Mouse (Mus musculus) forebrain, embryonic 11.5 days (tissue): ENCODE measurements at regions not wholly inside any gene's neighbourhood (a gene's known extent, or its start where the extent isn't known, plus 50 kb on each side); places are given as distances from the start of the nearest gene placed in this dataset.

Source experiments
- ATAC-seq: fragments of 200-750 bp; cut with Nextera tagmentation; replicated peaks from 2 replicates; pipeline ENCODE4 v1.8.0; 2017; ENCODE audit warnings: moderate TSS enrichment; ENCODE audit not compliant: low FRiP score
- DNase-seq: peaks from one replicate; pipeline ENCODE4 v3.0.0-alpha.2; 2017; ENCODE audit warnings: low spot score
- H3K27ac ChIP-seq: fragments of 300-500 bp; sonication (generic); 2 replicates; pipeline ENCODE4 v1.5.1; 2014; ENCODE audit warnings: low read depth, low read length
- H3K27me3 ChIP-seq: fragments of 300-500 bp; sonication (generic); 2 replicates; pipeline ENCODE4 v1.6.1; 2014; ENCODE audit warnings: mild to moderate bottlenecking, low read length, mixed read lengths; ENCODE audit not compliant: control insufficient read depth, insufficient read depth
- H3K36me3 ChIP-seq: fragments of 300-500 bp; sonication (generic); 2 replicates; pipeline ENCODE4 v1.6.1; 2014; ENCODE audit warnings: mild to moderate bottlenecking, low read length, moderate library complexity, mixed read lengths; ENCODE audit not compliant: control insufficient read depth, insufficient read depth
- H3K4me1 ChIP-seq: fragments of 300-500 bp; sonication (generic); replicated peaks from 2 replicates; pipeline ENCODE4 v1.6.1; 2014; ENCODE audit warnings: low read length, mixed read lengths; ENCODE audit not compliant: control insufficient read depth, insufficient read depth
- H3K4me2 ChIP-seq: fragments of 300-500 bp; sonication (generic); 2 replicates; pipeline ENCODE4 v1.6.1; 2014; ENCODE audit warnings: low read depth, mild to moderate bottlenecking, low read length, moderate library complexity, mixed read lengths; ENCODE audit not compliant: severe bottlenecking
- H3K4me3 ChIP-seq: fragments of 300-500 bp; sonication (generic); 2 replicates; pipeline ENCODE4 v1.5.1; 2014; ENCODE audit warnings: low read depth, low read length
- H3K9ac ChIP-seq: fragments of 300-500 bp; sonication (generic); 2 replicates; pipeline ENCODE4 v1.6.1; 2014; ENCODE audit warnings: low read length
- H3K9me3 ChIP-seq: fragments of 300-500 bp; sonication (generic); 2 replicates; pipeline ENCODE4 v1.6.1; 2016; ENCODE audit warnings: low read length, mixed read lengths; ENCODE audit not compliant: control insufficient read depth
- WGBS: fragments of 180-500 bp; shearing (Covaris S2); extraction: QIAGEN DNeasy Blood & Tissue Kit; methylation state at CpG from one replicate; pipeline ENCODE4 v1.1.7; 2014; 5-methylcytosine and 5-hydroxymethylcytosine counted together

DNA sequence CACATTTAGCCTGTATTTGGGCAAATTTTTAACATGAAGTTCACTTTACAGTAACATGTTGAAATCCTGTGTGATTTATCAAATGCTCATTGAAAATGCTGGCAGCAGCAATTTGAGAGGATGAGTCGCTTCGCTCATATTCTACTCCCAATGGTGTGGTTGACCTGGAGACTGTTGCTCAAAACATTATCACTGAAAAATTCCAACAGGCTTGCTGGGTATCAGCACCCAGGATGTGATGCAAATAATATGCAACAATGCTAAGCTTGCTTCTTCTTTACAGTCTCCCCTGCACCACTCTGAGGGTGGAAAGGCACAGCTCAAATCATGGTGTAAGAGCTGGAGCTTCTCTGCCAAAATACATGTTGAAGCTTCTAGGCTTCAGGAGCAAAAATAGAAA lies 321.6 kb upstream of the Slc35b3 start:
- H3K9me3 ChIP-seq, result no peaks in the 10 kb centered on the region
- no peak overlapping the region for H3K4me2 ChIP-seq
- no peak for DNase-seq
- no peak overlapping the region for H3K27ac ChIP-seq
- H3K4me3 ChIP-seq, result no peak overlapping the region
- no peak overlapping the region for H3K9ac ChIP-seq
- H3K4me1 ChIP-seq, result no peaks in the 10 kb centered on the region
- H3K36me3 ChIP-seq, result no peaks in the 10 kb centered on the region
- WGBS, result 93% methylated on average over 2 of the region's 2 CpGs
- H3K27me3 ChIP-seq, result no peaks in the 10 kb centered on the region
- no peak for ATAC-seq

DNA sequence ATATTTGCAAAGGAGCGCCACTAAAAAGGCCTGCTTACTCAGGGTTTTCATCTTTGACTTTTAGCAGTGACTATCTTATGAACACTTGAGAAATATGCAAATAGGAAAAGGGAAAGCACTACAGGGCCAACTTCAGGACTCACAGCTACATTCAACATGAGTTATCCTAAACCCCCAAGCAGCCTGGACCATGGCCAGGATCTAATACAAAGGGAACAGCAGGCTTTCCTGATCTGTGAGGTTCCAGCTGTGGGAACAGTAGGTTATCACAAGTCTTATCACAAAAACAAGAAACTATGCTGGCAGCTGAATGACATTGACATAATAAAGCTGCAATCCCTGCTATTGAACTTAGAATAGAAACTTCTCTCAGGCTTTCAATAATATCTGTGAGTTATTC lies 317.4 kb upstream of the Slc35b3 start:
- H3K27ac ChIP-seq, result no peak overlapping the region
- H3K9me3 ChIP-seq, result no peaks in the 10 kb centered on the region
- H3K4me2 ChIP-seq, result no peak overlapping the region
- H3K4me1 ChIP-seq, result no peaks in the 10 kb centered on the region
- no peak overlapping the region for H3K4me3 ChIP-seq
- 87% methylated on average over 1 of the region's 1 CpGs for WGBS
- DNase-seq, result no peak
- no peaks in the 10 kb centered on the region for H3K36me3 ChIP-seq
- ATAC-seq, result no peak
- H3K27me3 ChIP-seq, result no peaks in the 10 kb centered on the region
- no peak overlapping the region for H3K9ac ChIP-seq

GRCm38 (mm10) chr13:39266024-39266423 lies 305.3 kb upstream of the Slc35b3 start:
- no peak for ATAC-seq
- WGBS, result 33% methylated on average over 5 of the region's 5 CpGs

DNA sequence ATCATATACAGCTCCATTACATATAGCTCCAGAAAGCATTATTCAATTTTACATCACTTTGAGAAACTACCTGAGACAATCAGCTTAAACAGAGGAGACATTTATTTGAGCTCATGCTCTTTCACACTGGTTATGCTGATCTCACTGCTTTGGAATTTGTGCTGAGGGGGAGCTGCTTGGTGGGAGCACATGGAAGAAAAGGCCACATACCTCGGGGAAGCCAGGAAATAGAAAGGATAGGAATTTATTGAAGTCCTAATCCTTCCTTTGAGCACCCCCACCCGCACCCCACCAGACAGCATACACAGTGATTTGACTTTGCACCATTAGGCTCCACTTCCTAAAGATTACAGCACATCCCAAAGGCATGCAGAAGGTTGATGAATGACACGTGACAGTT lies 296.0 kb upstream of the Slc35b3 start:
- WGBS, result 23% methylated on average over 3 of the region's 3 CpGs
- Histone ChIP-seq H3K4me2 (no peak overlapping the region), H3K36me3 (no peaks in the 10 kb centered on the region), H3K27me3 (no peaks in the 10 kb centered on the region), H3K27ac (no peak overlapping the region), H3K4me3 (no peak overlapping the region), H3K9me3 (no peaks in the 10 kb centered on the region), H3K9ac (no peak overlapping the region), H3K4me1 (no peaks in the 10 kb centered on the region)
- DNase-seq (no peak), ATAC-seq (no peak)

More at GRCm38 (mm10) chr13:39266024-39266423, 305.3 kb upstream of the Slc35b3 start:
- Histone ChIP-seq H3K4me1 (no peaks in the 10 kb centered on the region), H3K4me3 (no peak overlapping the region), H3K4me2 (no peak overlapping the region), H3K9me3 (no peaks in the 10 kb centered on the region), H3K27me3 (no peaks in the 10 kb centered on the region), H3K9ac (no peak overlapping the region), H3K36me3 (no peaks in the 10 kb centered on the region), H3K27ac (no peak overlapping the region)
- DNase-seq, result no peak

- ATAC-seq (no peak), DNase-seq (no peak)
- H3K9me3 ChIP-seq, result no peaks in the 10 kb centered on the region
- no peaks in the 10 kb centered on the region for H3K27me3 ChIP-seq
- no peaks in the 10 kb centered on the region for H3K4me1 ChIP-seq
- H3K4me3 ChIP-seq, result no peak overlapping the region
- no peak overlapping the region for H3K4me2 ChIP-seq
- H3K36me3 ChIP-seq, result no peaks in the 10 kb centered on the region
- WGBS, result 78% methylated on average over 3 of the region's 3 CpGs
- no peak overlapping the region for H3K27ac ChIP-seq
- H3K9ac ChIP-seq, result no peak overlapping the region
Measured at GRCm38 (mm10) chr13:39255338-39255737, 294.7 kb upstream of the Slc35b3 start.

GRCm38 (mm10) chr13:39252591-39252990 lies 291.9 kb upstream of the Slc35b3 start:
- Histone ChIP-seq H3K9me3 (no peaks in the 10 kb centered on the region), H3K4me2 (no peak overlapping the region), H3K27me3 (no peaks in the 10 kb centered on the region), H3K36me3 (no peaks in the 10 kb centered on the region), H3K27ac (no peak overlapping the region), H3K4me3 (no peak overlapping the region), H3K9ac (no peak overlapping the region), H3K4me1 (no peaks in the 10 kb centered on the region)
- ATAC-seq (no peak), DNase-seq (no peak)
- 91% methylated on average over 3 of the region's 3 CpGs for WGBS

- H3K36me3 ChIP-seq, result no peaks in the 10 kb centered on the region
- ATAC-seq, result no peak
- no peak overlapping the region for H3K27ac ChIP-seq
- no peak overlapping the region for H3K4me3 ChIP-seq
- H3K4me1 ChIP-seq, result no peaks in the 10 kb centered on the region
- no peaks in the 10 kb centered on the region for H3K9me3 ChIP-seq
- H3K27me3 ChIP-seq, result no peaks in the 10 kb centered on the region
- H3K9ac ChIP-seq, result no peak overlapping the region
- H3K4me2 ChIP-seq, result no peak overlapping the region
- no peak for DNase-seq
- WGBS, result 78% methylated on average over 4 of the region's 4 CpGs
Measured at GRCm38 (mm10) chr13:39250096-39250495, 289.4 kb upstream of the Slc35b3 start.

GRCm38 (mm10) chr13:39226829-39227228 lies 266.2 kb upstream of the Slc35b3 start:
- 90% methylated on average over 4 of the region's 4 CpGs for WGBS
- Histone ChIP-seq H3K36me3 (no peaks in the 10 kb centered on the region), H3K4me3 (no peak overlapping the region), H3K9me3 (no peaks in the 10 kb centered on the region), H3K27ac (no peak overlapping the region), H3K4me1 (no peaks in the 10 kb centered on the region), H3K4me2 (no peak overlapping the region), H3K27me3 (no peaks in the 10 kb centered on the region), H3K9ac (no peak overlapping the region)
- DNase-seq (no peak), ATAC-seq (no peak)

- no peak for DNase-seq
- no peak for ATAC-seq
- Histone ChIP-seq H3K27me3 (no peaks in the 10 kb centered on the region), H3K4me1 (no peaks in the 10 kb centered on the region), H3K9ac (no peak overlapping the region), H3K4me3 (no peak overlapping the region), H3K36me3 (no peaks in the 10 kb centered on the region), H3K27ac (no peak overlapping the region), H3K9me3 (no peaks in the 10 kb centered on the region), H3K4me2 (no peak overlapping the region)
- WGBS, result 90% methylated on average over 6 of the region's 6 CpGs
Measured at GRCm38 (mm10) chr13:39225651-39226050, 265.0 kb upstream of the Slc35b3 start.
